Mouse (Mus musculus): ENCODE data around the gene Srpr. TPM values are rescaled to one million over a fixed set of nuclear protein-coding genes. Genes with fewer than 3 reads are reported as not detected.
A peak's percentile ranks its signal among the peaks of the same experiment; 100 is the strongest.

The Srpr gene
- 61.0 and 63.5 TPM in 2 replicates for total RNA-seq (2017)

GRCm38 (mm10) chr9:35199772-35200471 lies at the start of gene Srpr, which contains the start of gene Tirap:
Gene Srpr, plus strand, starts transcription at chr9:35200175.
Gene Tirap, minus strand, starts transcription at chr9:35200291.
- ATAC-seq (ENCODE audit: extremely low read depth, insufficient number of reproducible peaks, low FRiP score, poor library complexity, severe bottlenecking): peak; percentile 92

GRCm38 (mm10) chr9:35152923-35153322 lies 47.1 kb upstream of the Srpr start:
- no peak for ATAC-seq (ENCODE audit: extremely low read depth, insufficient number of reproducible peaks, low FRiP score, poor library complexity, severe bottlenecking)

DNA sequence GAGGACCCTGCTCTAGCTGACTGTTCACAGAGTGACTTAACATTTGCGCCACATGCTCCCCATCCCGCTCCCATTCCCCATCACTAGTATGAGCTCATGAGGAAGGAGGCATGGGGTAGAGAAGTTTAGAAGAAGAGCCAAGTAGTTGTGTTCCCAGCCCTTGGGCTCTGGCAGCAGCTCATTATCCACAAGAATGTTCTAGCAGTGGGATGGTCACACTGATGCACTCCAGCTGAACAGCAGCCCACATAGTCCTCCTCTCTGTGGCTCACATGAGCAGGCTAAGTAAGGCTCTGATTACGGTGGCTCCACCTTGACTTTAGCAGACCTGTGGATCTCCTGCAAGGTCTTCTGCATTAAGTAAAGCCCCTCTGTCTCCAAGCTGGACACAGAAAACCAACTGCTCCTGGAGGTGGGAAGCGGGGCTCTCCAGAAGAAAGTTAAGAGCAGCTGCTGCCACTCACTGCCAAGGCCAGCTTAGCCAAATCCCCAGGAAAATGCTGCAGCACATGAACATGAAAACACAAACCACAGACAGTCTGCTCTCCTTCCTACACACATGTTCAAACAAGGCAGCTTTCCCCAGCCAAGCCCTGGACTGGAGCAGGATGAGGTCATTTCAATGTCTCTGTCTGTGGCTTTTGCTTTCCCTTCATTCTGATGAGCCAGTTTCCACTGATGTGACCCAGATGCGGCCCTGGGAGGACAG lies 43.8 kb upstream of the Srpr start:
- ATAC-seq (ENCODE audit: extremely low read depth, insufficient number of reproducible peaks, low FRiP score, poor library complexity, severe bottlenecking): no peak

- no peak for ATAC-seq (ENCODE audit: extremely low read depth, insufficient number of reproducible peaks, low FRiP score, poor library complexity, severe bottlenecking)
Measured at GRCm38 (mm10) chr9:35156862-35157261, 43.1 kb upstream of the Srpr start.

DNA sequence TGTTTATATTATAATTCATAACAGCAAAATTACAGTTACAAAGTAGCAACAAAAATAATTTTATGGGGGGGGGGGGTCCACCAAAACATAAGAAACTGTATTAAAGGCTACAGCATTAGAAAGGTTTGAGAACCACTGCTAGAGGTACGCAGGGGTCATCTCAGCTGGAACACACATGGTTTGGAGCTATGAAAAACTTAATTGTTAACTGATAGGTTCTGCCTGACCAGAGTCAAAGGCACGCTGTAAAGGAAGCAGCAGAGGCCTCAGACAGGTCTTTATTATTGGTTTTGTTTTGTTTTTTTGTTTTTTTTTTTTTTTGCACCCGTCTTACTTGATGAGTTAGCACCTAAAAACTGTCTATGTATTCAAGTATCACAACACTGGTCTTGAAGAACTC lies 41.5 kb upstream of the Srpr start:
- no peak for ATAC-seq (ENCODE audit: extremely low read depth, insufficient number of reproducible peaks, low FRiP score, poor library complexity, severe bottlenecking)

GRCm38 (mm10) chr9:35160662-35161061 lies 39.3 kb upstream of the Srpr start:
- ATAC-seq (ENCODE audit: extremely low read depth, insufficient number of reproducible peaks, low FRiP score, poor library complexity, severe bottlenecking): no peak

GRCm38 (mm10) chr9:35161721-35162120 lies 38.3 kb upstream of the Srpr start:
- ATAC-seq (ENCODE audit: extremely low read depth, insufficient number of reproducible peaks, low FRiP score, poor library complexity, severe bottlenecking): no peak

- ATAC-seq (ENCODE audit: extremely low read depth, insufficient number of reproducible peaks, low FRiP score, poor library complexity, severe bottlenecking): no peak
Measured at GRCm38 (mm10) chr9:35163011-35163690, 36.8 kb upstream of the Srpr start.

DNA sequence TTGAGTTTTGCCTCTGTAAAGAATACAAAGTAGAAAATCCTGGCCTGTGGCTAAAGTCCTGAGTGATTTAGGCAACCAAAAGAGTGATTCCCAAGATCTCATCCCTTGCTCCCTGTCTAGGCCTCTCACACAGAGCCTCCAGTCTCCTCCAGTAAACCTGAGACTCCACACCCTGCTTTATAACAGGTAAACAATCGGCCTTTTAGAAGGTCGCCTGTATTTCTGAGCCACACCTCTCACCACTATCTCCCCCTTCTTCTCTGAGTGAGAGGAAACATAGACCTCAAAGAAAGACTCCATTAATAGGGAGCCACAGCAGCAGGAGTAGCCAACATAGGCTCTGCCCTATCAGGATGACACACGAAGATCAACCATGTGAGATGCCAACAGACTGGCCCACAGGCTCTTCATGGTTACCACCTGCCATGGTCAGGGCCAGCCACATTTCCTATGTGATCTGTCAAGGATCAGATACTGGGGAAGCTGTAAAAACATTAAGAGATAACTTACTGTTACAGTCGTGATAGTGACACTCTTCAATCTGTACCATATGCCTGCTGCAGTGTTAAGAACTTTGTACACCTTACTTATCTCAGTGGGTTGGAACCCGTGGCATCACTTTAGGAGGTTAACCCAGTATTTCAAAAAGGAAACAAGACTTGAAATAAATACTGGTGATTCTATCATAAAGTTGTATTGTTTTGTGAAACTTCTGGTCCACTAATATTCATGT lies 35.7 kb upstream of the Srpr start:
- no peak for ATAC-seq (ENCODE audit: extremely low read depth, insufficient number of reproducible peaks, low FRiP score, poor library complexity, severe bottlenecking)

- peak; percentile 56; the same call in 1 of the 2 replicates for ATAC-seq (ENCODE audit: extremely low read depth, insufficient number of reproducible peaks, low FRiP score, poor library complexity, severe bottlenecking)
Measured at GRCm38 (mm10) chr9:35166144-35166797, 33.7 kb upstream of the Srpr start.

DNA sequence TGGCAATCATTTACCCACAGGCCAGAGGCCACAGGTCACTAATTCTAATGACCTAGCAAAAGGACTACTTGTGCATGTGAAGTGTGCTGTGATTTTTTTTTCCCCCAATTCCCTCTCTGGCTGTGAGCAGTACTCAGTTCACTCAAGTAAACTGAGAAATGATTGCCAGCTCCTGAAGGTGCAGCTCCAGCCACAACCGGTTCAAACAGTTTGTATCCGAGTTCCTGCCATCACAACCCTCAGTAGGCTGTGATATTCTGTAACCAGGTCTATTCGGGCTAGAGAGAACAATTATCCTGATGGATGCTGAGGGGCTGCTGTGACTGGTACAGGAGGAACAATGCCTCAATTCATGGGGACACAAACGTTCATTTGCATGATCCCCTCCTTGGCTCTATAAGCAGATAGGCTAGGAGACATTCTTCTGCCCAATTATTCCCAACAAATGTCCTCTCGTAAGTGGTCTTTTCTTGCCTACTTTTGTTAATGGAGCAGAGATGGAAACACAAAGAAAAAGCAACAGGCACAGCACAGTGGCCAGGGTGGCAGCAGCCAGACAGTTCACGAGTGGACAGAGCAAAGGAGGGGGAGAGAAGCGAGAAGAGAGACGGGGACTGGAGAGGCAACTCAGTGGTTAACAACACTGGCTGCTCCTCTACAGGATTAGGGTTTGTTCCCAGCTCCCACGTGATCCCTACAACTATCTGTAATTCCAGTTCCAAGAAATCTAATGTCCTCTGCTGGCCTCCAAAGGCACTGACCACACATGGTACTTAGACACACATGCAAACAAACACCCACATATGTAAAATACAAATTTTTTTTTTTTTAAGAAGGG lies 33.0 kb upstream of the Srpr start:
- no peak for ATAC-seq (ENCODE audit: extremely low read depth, insufficient number of reproducible peaks, low FRiP score, poor library complexity, severe bottlenecking)

GRCm38 (mm10) chr9:35170071-35170470 lies 29.9 kb upstream of the Srpr start:
- ATAC-seq (ENCODE audit: extremely low read depth, insufficient number of reproducible peaks, low FRiP score, poor library complexity, severe bottlenecking): no peak

DNA sequence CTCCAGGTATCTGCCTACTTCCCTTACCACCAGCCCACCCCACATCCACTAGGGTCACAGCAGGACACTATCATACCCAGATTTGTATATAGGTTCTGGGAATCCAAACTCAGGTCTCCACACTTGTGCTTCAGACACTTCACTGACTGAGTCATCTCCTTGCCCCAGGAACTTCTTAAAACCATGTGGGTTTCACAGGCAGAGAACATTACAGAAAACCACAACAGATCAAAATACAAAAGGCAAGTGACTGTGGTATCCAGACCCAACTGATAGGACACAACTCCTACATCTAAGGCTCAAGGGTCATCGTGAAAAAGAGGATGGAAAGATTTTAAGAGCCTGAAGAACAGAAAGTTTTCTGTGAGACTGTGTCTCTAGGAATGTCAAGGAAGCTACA lies 26.6 kb upstream of the Srpr start:
- ATAC-seq (ENCODE audit: extremely low read depth, insufficient number of reproducible peaks, low FRiP score, poor library complexity, severe bottlenecking): no peak

GRCm38 (mm10) chr9:35175251-35176123 lies 24.5 kb upstream of the Srpr start, which contains the start of gene Dcps:
Gene Dcps, minus strand, starts transcription at chr9:35176061.
- ATAC-seq (ENCODE audit: extremely low read depth, insufficient number of reproducible peaks, low FRiP score, poor library complexity, severe bottlenecking): peak; percentile 100

GRCm38 (mm10) chr9:35176124-35176659 lies 23.8 kb upstream of the Srpr start:
- ATAC-seq (ENCODE audit: extremely low read depth, insufficient number of reproducible peaks, low FRiP score, poor library complexity, severe bottlenecking): no peak

GRCm38 (mm10) chr9:35182832-35183231 lies 17.1 kb upstream of the Srpr start:
- ATAC-seq (ENCODE audit: extremely low read depth, insufficient number of reproducible peaks, low FRiP score, poor library complexity, severe bottlenecking): no peak

- no peak for ATAC-seq (ENCODE audit: extremely low read depth, insufficient number of reproducible peaks, low FRiP score, poor library complexity, severe bottlenecking)
Measured at GRCm38 (mm10) chr9:35183359-35183758, 16.6 kb upstream of the Srpr start.

Measured in neutrophil, adult 5-6 weeks (primary cell).